Mouse (Mus musculus) activated CD4-positive, CD25-positive, alpha-beta regulatory T cell, adult 4 months (primary cell): Measurements from ENCODE around the gene Rhbdf1. TPM values are rescaled to one million over a fixed set of nuclear protein-coding genes. Genes with fewer than 3 reads are reported as not detected.

Source experiments
- ATAC-seq: one replicate; pipeline ENCODE4 v1.8.0; 2017
- polyA plus RNA-seq, 2 experiments: library from polyadenylated mRNA; unstranded; fragments of 100-300 nt; shearing (Covaris generic); gene quantifications; one replicate each; pipeline ENCODE4 v1.2.1; 2017

Gene Rhbdf1
- under 1 TPM in 1 of 2 experiments, not detected in 1; 0.49 TPM for polyA plus RNA-seq

DNA sequence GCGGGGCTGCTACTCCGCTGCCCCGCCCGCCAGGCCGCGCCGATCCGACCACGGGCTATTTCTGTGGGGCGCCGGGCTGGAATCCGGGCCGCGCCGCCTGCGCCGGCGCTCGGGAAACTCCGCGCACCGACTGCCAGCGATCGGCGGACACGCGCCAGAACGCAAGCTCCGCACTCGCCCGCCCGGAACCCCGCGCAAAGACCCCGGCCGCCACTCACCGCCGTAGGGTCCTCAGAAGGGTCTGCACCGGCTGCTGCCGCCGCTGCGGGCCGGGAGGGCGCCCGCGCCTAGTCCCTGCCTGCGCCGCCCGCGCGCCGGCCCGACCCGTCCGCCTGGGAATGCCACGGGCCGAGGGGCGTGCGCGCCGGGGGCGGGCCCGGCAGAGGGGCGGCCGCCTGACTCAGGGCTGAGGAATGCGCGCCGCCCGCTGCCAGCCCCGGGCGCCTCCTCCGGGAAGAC is at the start of gene Rhbdf1:
Gene Rhbdf1 (minus strand): TSS at position 350 of the 459 bp plus-strand sequence.
- ATAC-seq: no peak

DNA sequence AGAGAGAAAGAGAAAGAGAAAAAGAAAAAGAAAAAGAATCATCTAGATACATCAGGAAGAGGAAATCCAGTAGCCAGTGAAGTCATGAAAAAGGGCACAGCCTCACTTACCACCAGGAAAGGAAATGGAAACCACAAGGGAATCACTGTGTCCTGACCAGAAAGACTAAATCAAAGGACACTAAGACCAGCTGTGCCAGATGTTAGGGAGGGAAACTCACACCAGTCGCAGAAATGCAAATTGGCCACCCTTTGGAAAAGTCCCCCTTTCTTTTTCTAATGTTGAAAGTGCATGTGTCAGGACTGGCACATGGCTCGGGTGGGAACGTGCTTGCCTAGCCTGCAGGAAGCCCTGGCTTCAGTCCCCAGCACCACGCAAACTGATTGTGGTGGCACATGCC is 49.1 kb upstream of the Rhbdf1 start:
- ATAC-seq: no peak

DNA sequence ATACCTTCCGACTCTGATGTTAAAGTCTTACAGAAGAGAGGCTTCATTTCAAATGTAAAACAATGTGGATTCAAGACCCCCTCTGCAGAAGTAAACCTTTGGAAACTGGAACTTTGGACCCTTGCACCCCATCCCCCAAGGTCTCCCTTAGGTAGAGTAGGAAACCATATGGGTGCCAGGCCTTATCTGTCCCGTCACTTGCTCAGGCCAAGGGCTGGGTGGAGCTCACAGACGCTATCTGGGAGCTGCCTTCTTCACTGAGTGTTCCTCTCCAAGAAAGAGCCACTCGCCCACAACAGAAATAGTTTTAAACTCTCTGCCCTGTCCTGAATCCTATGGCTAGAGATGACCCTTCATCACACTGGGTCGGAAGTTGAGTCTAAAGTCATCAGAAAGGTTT is 46.9 kb upstream of the Rhbdf1 start:
- ATAC-seq: no peak

DNA sequence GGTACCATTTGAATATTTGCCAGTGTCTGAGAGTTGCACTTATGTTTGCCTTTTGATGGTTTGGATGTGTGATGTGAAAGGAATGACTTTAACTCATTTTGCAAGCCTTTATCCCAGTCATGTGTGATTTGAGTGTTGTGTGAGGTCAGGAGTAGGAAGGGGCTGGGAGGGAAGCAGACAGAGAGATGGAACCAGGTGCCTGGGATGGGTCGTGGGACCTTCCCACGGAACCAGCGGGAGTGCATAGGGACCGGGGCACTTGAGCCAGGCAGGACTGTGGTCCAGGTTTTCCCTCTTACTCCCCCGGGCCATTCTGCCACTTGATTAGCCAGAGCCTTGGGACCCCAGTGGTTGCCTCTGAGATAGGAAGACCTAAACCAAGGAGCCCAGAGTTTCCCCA is 45.9 kb upstream of the Rhbdf1 start:
- no peak for ATAC-seq

DNA sequence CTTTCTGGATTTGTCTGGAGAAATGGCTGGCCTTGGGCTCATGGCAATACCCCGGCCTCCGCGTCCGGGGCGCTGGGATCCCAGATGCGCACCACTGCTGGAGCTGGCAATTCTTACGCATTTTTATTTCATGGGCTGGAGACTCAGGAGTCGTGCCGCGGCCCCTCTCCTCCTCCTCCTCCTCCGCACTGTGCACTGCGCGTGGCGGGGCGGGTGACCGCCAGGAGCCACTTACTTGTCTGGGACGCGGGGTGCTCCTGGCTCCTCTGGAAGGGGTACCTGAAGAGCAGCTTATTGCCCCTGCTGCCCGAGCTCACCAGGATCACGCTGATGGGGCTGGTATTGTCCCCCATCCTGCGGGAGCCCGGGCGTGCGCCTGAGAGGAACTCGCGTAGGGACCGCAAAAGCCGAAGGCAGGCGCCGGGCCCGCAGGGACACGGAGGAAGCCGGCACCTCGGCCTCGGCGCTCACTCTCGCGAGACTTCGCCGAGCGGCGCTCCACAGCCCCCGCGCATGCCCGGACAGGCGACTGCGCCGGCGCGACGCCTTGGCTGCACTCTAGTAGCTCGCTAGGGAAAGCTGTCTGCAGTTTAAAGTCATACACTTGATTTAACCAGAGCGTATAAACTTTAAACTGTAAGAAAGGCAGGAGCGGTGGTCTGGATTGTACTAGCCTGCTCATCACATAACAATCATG is 45.2 kb upstream of the Rhbdf1 start, which contains the start of gene Nprl3:
Gene Nprl3 (minus strand): TSS at position 520 of the 697 bp plus-strand sequence.
- ATAC-seq: peak; percentile 95

DNA sequence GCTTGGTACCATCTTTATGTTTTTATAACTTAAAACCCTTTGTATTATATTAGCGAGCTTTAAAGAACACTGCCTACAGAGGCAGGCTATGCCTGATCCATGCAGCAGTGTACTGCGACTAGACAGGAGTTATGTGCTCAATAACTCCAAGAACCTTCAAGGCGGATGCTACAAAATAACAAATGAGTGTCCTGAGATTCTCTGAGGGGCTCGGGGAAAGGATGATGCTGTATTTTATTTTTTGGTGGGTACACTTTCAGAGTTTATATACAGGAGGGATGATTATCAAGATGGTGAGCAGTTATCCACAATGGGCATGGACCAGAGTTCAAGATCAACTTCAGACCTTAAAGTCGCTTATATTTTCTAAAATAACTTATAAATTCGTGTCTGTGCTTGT is 44.7 kb upstream of the Rhbdf1 start:
- ATAC-seq: no peak

- ATAC-seq: no peak
Observed at GRCm38 (mm10) chr11:32266194-32266593, 44.1 kb upstream of the Rhbdf1 start.

- ATAC-seq: no peak
Observed at GRCm38 (mm10) chr11:32265117-32265738, 43.1 kb upstream of the Rhbdf1 start.

GRCm38 (mm10) chr11:32262674-32263415 is 40.7 kb upstream of the Rhbdf1 start:
- no peak for ATAC-seq

GRCm38 (mm10) chr11:32256566-32256965 is 34.5 kb upstream of the Rhbdf1 start:
- no peak for ATAC-seq

- ATAC-seq: no peak
Observed at GRCm38 (mm10) chr11:32256146-32256545, 34.0 kb upstream of the Rhbdf1 start.

GRCm38 (mm10) chr11:32253121-32253520 is 31.0 kb upstream of the Rhbdf1 start:
- no peak for ATAC-seq

DNA sequence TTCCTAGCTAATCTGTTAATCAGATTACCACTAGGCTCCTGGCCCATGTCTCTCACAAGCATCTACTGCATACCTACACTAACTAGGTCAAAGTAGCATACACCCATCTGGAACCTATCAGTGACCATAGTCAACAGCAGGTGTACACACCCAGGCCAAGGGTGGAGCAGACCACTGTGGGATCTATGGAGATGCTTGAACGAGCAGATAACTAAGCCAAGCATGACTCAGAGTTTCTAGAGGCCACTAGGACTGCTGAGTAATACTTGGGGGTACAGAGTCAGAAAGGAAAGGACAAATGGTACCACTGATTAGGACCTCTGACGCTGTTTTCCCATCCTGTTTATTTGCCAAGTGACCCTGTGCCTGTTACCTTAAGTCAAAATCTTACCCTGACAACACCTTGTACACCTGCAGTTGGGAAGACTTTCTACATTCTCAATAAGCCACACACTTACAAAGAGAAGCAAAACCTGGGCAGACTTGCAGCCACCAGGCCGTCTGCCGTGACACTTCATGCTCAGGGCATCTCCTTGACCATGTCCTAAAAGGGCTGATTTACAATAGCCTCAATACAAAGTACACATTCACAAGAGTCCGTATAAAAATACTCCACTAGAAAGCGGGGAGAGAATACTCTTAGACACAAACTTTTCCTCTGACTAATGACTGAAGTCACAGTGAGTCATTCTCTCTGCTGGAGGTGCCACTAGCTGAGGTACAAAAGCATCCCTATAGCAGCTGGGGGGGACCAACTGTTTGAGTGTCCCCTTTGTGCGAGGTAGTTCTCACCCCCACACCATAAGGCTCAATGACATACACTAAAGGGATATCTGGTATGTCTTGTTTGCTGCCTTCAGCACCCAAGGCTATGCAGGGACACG is 29.0 kb upstream of the Rhbdf1 start:
- no peak for ATAC-seq

- ATAC-seq: no peak
Observed at GRCm38 (mm10) chr11:32248350-32248749, 26.2 kb upstream of the Rhbdf1 start.

DNA sequence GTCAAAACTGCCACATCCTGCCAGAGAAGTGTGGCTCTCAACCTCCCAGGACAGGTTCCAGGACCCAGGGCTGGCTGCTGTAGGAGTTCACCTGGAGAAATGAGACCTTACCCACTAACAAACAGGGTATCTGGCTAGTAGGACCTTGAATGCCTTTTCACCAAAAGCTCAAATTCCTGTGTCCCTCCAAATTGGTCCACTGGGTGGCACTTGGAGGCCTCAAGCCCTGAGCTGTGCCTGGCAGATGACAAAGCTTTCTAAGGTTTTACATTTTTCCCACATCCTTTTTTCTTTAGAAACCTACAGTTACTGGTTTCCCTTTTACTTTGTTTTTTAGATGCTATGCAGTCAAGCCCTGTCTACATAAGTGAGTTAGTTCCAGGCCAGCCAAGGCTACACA is 25.0 kb upstream of the Rhbdf1 start:
- ATAC-seq: no peak

GRCm38 (mm10) chr11:32245614-32246013 is 23.5 kb upstream of the Rhbdf1 start:
- no peak for ATAC-seq

- ATAC-seq: no peak
Observed at GRCm38 (mm10) chr11:32244617-32245016, 22.5 kb upstream of the Rhbdf1 start.

GRCm38 (mm10) chr11:32244064-32244463 is 22.0 kb upstream of the Rhbdf1 start:
- no peak for ATAC-seq

DNA sequence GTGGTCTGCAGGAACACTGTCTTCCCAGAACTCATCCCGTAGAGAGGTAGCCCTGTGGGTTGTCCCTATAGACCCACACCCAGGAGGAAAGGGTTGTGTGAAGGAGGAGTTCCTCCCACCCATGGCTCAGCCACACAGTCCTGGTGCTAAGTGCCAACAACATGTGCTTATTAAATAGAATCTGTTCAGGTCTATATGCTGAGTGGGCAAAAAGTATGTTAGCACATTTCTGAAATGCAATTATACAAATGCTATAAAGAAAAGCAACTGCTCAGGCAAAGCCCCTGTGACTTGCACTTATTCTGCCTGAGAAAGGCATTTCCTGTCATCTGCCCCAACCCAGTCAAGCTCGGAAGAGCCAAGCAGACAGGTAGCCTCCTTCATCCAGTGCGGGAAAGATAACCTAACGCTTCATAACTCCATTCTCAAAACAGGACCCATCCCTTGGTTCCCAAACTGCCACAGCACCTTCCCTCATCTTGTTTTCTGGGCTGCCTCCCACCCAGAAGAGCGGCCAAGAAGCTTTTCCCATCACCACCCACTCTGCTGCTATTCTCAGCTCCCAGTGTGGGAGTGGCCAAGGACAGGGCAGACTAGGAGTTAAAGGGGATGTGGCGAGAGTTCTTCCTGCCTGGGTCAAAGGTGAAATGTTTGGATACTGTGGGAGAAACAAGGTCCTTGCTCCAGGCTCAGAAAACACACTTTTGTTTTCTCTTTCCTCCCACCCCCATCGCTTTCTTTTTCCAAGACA is 21.3 kb upstream of the Rhbdf1 start:
- no peak for ATAC-seq

DNA sequence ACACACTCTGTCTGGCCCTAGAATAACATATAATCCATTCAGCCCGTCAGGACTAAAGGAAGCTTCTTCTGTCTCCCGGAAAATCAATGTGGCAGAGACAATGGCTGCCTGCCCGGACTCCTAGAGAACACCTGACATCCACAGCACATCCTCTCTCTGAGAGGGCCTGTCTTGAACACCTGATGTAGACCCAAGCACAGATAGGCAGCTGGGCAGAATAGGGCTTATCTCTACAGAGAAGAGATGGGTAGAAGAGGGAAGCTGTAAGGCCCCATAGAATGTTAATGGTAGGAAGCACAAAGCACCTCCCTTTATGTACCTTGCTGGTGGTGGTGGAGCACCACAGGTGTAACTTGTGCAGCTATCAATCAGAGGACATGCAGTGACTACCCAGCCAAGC is 20.1 kb upstream of the Rhbdf1 start:
- ATAC-seq: no peak

GRCm38 (mm10) chr11:32241391-32241790 is 19.3 kb upstream of the Rhbdf1 start:
- ATAC-seq: no peak
